Mouse (Mus musculus): ENCODE data around the gene Tfdp1. TPM values are rescaled to one million over a fixed set of nuclear protein-coding genes. Genes with fewer than 3 reads are reported as not detected.

The Tfdp1 gene
- polyA plus RNA-seq (2012; ENCODE audit: insufficient read depth, insufficient read length, low replicate concordance, missing spikeins), result not detected in 2 replicates

- peaks cover 14% of the 10 kb centered on the region for H3K4me1 ChIP-seq (ENCODE audit: control insufficient read depth, insufficient read depth, low read length)
- no peak within 1 kb of the TSS for H3K27ac ChIP-seq (ENCODE audit: insufficient read depth, low read depth, low read length)
- peak within 1 kb of the TSS; percentile 98 for H3K4me3 ChIP-seq (ENCODE audit: insufficient read depth, low read depth, low read length)
- TF ChIP-seq CTCF (IDR thresholded peaks at IDR 0.05; ENCODE audit: insufficient read depth, low read depth, low read length) (no peak), POLR2A (IDR thresholded peaks at IDR 0.05; ENCODE audit: insufficient read depth, low read depth, low read length) (0 out of 2 replicates have a peak, but pooled peaks have one; percentile 39)
- WGBS, result 7% methylated on average over 68 of the region's 72 CpGs
Measured at GRCm38 (mm10) chr8:13338255-13338860, at the start of gene Tfdp1. TSS of gene Tfdp1 (plus strand) at chr8:13338751.

- Histone ChIP-seq H3K27ac (ENCODE audit: insufficient read depth, low read depth, low read length) (no peak overlapping the region), H3K4me3 (ENCODE audit: insufficient read depth, low read depth, low read length) (no peak overlapping the region), H3K4me1 (ENCODE audit: control insufficient read depth, insufficient read depth, low read length) (peaks cover 6% of the 10 kb centered on the region; the same call in 1 of the 2 replicates)
- 27% methylated on average over 9 of the region's 9 CpGs for WGBS
- no peak for TF ChIP-seq POLR2A (IDR thresholded peaks at IDR 0.05; ENCODE audit: insufficient read depth, low read depth, low read length)
- 0 out of 2 replicates have a peak, but pooled peaks have one; percentile 6 for TF ChIP-seq CTCF (IDR thresholded peaks at IDR 0.05; ENCODE audit: insufficient read depth, low read depth, low read length)
Measured at GRCm38 (mm10) chr8:13292364-13292763, 46.2 kb upstream of the Tfdp1 start.

DNA sequence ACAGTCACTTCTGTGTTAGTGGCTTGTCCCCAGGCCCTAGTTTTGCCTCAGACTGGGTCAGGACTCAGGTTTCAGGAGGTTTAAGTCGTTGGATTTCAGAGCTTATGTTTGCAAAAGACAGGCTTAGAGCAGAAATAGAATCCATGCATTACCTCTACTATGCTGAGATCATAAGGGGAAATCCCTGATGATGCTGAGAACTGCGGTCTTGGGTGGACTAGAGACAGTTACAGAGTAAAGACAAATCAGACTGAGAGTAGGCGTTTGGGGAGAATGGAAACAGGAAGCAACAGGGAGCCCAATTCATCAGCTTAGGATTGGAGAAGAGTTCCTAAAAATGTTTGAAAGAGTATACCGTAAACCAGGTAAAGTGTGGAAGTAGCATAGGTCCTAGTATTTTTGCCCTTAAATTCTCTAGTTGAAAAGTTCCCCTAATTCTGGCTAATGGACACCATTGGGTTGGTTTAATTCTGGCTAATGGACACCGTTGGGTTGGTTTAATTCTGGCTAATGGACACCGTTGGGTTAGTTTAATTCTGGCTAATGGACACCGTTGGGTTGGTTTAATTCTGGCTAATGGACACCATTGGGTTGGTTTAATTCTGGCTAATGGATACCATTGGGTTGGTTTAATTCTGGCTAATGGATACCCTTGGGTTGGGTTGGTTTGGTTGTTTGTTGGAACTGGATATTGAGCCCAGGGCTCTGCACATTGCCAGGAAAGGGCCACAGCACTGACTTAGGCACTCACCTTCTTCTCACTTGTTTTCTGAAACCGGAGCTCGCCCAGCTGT lies 44.7 kb upstream of the Tfdp1 start:
- TF ChIP-seq POLR2A (IDR thresholded peaks at IDR 0.05; ENCODE audit: insufficient read depth, low read depth, low read length) (no peak), CTCF (IDR thresholded peaks at IDR 0.05; ENCODE audit: insufficient read depth, low read depth, low read length) (no peak)
- H3K4me3 ChIP-seq (ENCODE audit: insufficient read depth, low read depth, low read length), result no peak overlapping the region
- H3K4me1 ChIP-seq (ENCODE audit: control insufficient read depth, insufficient read depth, low read length), result peaks cover 6% of the 10 kb centered on the region; the same call in 1 of the 2 replicates
- 95% methylated on average over 9 of the region's 9 CpGs for WGBS
- H3K27ac ChIP-seq (ENCODE audit: insufficient read depth, low read depth, low read length), result no peak overlapping the region

DNA sequence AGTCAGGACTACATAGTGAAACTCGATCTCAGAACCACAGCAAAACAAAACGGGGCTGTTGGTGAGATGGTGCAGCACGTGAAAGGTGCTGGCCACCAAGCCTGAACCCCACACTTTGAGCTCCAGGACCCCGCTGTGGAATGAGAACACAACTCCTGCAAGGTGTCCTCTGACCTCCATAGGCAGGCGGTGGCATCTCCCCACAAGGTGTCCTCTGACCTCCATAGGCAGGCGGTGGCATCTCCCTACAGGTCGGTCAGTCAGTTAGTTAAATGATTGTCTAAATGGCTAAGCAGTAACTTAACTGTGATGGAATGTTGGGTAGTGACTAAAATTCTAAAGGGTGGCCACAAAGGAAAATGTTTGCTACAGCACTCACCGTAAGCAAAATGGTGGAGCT lies 39.0 kb upstream of the Tfdp1 start:
- WGBS, result 97% methylated on average over 8 of the region's 8 CpGs
- TF ChIP-seq CTCF (IDR thresholded peaks at IDR 0.05; ENCODE audit: insufficient read depth, low read depth, low read length), result no peak
- TF ChIP-seq POLR2A (IDR thresholded peaks at IDR 0.05; ENCODE audit: insufficient read depth, low read depth, low read length), result no peak
- no peak overlapping the region for H3K27ac ChIP-seq (ENCODE audit: insufficient read depth, low read depth, low read length)
- H3K4me1 ChIP-seq (ENCODE audit: control insufficient read depth, insufficient read depth, low read length), result no peaks in the 10 kb centered on the region
- H3K4me3 ChIP-seq (ENCODE audit: insufficient read depth, low read depth, low read length), result no peak overlapping the region

- Histone ChIP-seq H3K4me1 (ENCODE audit: control insufficient read depth, insufficient read depth, low read length) (no peaks in the 10 kb centered on the region), H3K4me3 (ENCODE audit: insufficient read depth, low read depth, low read length) (no peak overlapping the region), H3K27ac (ENCODE audit: insufficient read depth, low read depth, low read length) (no peak overlapping the region)
- TF ChIP-seq CTCF (IDR thresholded peaks at IDR 0.05; ENCODE audit: insufficient read depth, low read depth, low read length) (no peak), POLR2A (IDR thresholded peaks at IDR 0.05; ENCODE audit: insufficient read depth, low read depth, low read length) (no peak)
- WGBS, result 92% methylated on average over 7 of the region's 7 CpGs
Measured at GRCm38 (mm10) chr8:13301036-13301435, 37.5 kb upstream of the Tfdp1 start.

- peaks cover 2% of the 10 kb centered on the region; the same call in 1 of the 2 replicates for H3K4me1 ChIP-seq (ENCODE audit: control insufficient read depth, insufficient read depth, low read length)
- 88% methylated on average over 6 of the region's 6 CpGs for WGBS
- no peak overlapping the region for H3K4me3 ChIP-seq (ENCODE audit: insufficient read depth, low read depth, low read length)
- no peak overlapping the region for H3K27ac ChIP-seq (ENCODE audit: insufficient read depth, low read depth, low read length)
- no peak for TF ChIP-seq POLR2A (IDR thresholded peaks at IDR 0.05; ENCODE audit: insufficient read depth, low read depth, low read length)
- no peak for TF ChIP-seq CTCF (IDR thresholded peaks at IDR 0.05; ENCODE audit: insufficient read depth, low read depth, low read length)
Measured at GRCm38 (mm10) chr8:13305459-13305858, 33.1 kb upstream of the Tfdp1 start.

- 91% methylated on average over 4 of the region's 4 CpGs for WGBS
- Histone ChIP-seq H3K4me3 (ENCODE audit: insufficient read depth, low read depth, low read length) (no peak overlapping the region), H3K4me1 (ENCODE audit: control insufficient read depth, insufficient read depth, low read length) (peaks cover 2% of the 10 kb centered on the region; the same call in 1 of the 2 replicates), H3K27ac (ENCODE audit: insufficient read depth, low read depth, low read length) (no peak overlapping the region)
- TF ChIP-seq CTCF (IDR thresholded peaks at IDR 0.05; ENCODE audit: insufficient read depth, low read depth, low read length) (no peak), POLR2A (IDR thresholded peaks at IDR 0.05; ENCODE audit: insufficient read depth, low read depth, low read length) (no peak)
Measured at GRCm38 (mm10) chr8:13305884-13306283, 32.7 kb upstream of the Tfdp1 start.

GRCm38 (mm10) chr8:13306309-13306909 lies 32.1 kb upstream of the Tfdp1 start:
- no peak for TF ChIP-seq POLR2A (IDR thresholded peaks at IDR 0.05; ENCODE audit: insufficient read depth, low read depth, low read length)
- Histone ChIP-seq H3K4me3 (ENCODE audit: insufficient read depth, low read depth, low read length) (no peak overlapping the region), H3K27ac (ENCODE audit: insufficient read depth, low read depth, low read length) (no peak overlapping the region), H3K4me1 (ENCODE audit: control insufficient read depth, insufficient read depth, low read length) (peaks cover 2% of the 10 kb centered on the region; the same call in 1 of the 2 replicates)
- WGBS, result 76% methylated on average over 7 of the region's 7 CpGs

DNA sequence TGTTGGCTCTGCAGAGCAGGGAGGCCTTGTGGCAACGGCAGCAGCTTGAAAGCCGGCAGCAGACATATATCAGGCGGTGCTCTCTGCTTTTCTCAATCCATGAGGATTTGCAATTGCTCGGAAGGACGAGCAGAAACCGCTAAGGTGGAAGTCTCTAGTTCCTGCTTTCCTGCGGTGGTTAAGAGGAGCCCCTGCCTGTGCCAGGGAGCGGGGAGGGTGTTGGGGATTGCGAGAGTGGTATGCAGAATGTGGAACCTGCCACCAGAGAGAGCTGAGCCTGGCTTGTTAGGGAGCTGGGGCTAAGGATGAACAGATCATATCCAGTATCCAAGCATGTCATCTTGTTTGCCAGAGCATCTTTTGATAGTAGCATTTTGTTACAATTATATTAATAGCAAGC lies 31.6 kb upstream of the Tfdp1 start:
- H3K4me1 ChIP-seq (ENCODE audit: control insufficient read depth, insufficient read depth, low read length), result peaks cover 2% of the 10 kb centered on the region; the same call in 1 of the 2 replicates
- TF ChIP-seq POLR2A (IDR thresholded peaks at IDR 0.05; ENCODE audit: insufficient read depth, low read depth, low read length) (no peak), CTCF (IDR thresholded peaks at IDR 0.05; ENCODE audit: insufficient read depth, low read depth, low read length) (no peak)
- H3K27ac ChIP-seq (ENCODE audit: insufficient read depth, low read depth, low read length), result no peak overlapping the region
- 87% methylated on average over 9 of the region's 9 CpGs for WGBS
- no peak overlapping the region for H3K4me3 ChIP-seq (ENCODE audit: insufficient read depth, low read depth, low read length)
